Mouse (Mus musculus) ovary, postnatal 36 days (tissue): ENCODE data around the gene Kat7.

Experiments
- DNase-seq: peaks from one replicate; pipeline ENCODE4 v3.0.0; 2022; ENCODE audit warnings: low spot score, mixed read lengths

The Kat7 gene

DNA sequence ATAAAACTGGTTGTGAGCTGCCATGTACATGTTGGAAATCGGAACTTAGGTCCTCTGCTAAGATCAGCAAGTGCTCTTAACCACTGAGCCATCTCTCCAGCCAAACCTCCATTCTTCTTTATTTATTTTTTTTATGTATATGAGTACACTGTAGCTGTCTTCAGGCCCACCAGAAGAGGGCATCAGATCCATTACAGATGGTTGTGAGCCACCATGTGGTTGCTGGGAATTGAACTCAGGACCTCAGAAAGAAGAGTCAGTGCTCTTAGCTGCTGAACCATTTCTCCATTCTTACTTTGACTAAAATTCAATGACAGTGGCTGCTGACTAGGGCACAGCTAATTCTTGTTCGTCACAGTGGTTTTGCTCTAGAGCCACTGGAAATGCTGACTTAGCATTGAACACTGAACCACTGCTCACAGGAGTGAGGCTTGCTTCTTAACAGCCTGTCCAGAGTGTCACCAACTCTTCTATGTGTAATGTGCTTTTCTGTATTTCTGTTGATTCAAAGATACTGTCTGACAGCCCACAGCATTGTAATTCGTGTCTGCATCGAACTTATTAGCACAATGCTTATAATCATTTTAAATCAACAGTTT, 30.9 kb downstream of the Kat7 start:
- DNase-seq = no peak

DNA sequence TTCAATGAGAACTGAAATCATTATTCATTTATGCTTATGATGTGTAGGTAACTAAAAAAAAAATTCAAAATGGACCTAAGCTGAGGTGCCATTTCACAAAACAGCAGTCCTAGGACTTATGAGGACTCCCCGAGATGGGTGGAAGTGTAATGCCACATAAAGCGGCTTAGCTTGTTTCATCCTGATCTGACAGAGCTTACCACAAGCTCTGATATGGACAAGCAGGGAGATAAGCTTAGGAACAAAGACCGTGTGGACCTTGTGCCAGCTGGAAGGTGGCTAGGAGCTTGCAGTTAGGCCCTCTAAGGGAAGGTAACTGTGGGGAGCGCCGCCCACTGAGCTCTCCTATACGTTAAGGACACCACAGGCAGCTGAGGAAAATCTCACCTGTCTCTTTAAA, 34.0 kb downstream of the Kat7 start:
- no peak for DNase-seq

DNA sequence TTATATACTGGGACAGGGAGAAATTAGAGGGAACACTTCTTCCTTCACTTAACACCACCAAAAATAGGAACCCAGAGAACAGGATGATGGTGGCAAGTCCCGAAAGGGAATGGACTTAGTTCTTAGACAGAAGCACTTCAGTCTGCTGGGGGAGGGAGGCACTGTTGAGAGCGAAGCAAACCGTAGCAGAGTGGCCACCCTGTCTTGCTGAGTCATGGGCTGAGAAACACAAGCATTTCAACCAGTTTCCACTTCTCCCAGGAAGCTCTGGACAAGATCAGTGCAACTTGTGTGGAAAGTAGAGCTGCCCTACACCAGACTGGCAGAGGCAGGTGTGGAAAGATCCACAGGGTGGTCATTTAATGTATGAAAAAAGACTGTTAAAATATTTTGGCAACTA, 35.4 kb downstream of the Kat7 start:
- no peak for DNase-seq

DNA sequence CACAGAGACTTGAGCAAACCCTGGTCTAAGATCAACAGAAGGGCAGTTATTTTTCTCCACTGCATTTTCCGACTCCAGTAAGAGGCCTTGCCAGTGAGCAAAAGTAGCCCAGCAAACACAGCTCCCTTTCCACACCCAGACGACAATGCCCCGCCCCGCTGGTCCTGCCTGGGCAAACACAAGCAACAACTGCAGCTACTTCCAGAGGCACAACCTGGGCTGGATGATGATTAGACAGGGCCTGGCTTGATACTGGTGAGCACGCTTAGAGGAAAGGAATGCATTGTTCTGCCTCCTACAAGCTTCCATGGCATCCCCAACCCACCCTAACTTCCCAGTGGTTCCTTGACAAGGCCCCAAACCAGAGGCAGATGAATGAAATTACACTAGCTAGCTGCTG, 36.4 kb downstream of the Kat7 start:
- DNase-seq = no peak

DNA sequence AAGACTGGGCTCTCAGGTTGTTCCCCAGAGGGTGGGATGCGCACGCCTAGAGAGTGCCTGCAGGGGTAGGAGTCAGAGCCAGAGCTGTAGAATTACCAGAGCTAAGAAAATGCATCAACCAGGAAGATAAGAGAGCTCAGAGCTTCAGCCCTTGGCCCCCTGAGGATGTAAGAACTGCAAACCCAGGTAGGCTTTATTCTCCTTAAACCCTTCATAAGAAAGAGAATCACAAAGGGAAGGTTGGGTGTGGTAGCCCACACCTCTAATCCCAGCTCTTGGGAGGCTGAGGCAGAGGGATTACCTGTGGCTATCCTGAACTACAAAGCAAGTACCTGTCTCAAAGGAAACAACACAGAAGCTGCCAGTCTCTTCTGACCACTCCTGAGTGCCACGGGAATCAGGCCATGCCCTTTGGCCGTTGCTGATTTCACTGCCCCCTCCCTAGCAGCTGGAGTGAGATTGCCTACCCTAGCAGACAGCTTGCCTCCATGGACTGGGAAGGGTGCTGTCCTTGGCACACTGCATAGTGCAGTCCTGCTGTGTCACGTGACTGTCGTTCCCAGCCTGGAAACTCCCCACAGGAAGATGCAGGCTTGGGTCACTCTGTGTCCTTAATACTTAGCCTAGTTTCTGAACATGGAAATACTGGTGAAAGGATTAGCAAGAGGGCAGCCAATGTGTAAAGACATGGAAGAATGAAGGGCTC, 43.4 kb downstream of the Kat7 start:
- DNase-seq = peak; percentile 37

DNA sequence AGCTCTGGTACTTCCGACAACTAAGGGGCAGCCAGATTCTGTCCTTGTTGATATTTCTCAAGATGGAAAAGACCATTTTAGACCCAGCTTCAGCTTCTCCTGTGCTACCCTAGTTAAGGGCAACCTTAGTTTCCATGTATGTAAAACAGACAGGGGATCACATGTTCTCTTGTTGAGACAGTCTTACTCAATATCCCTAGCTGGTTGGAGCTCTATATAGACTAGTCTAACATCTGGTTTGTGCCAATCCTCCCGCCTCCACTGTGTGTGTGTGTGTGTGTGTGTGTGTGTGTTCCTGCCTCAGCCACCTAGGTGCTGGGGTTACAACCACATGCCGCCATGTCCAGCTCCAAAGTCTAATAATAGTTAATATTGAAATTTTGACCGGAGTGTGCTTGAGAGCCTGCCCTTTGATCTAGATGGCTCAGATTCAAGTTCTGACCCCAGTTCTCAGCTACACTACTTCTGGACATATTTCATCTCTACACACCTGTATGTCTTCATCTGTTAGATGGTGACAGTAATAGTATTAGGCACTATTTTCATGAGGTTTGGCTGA, 45.5 kb downstream of the Kat7 start:
- DNase-seq = no peak

DNA sequence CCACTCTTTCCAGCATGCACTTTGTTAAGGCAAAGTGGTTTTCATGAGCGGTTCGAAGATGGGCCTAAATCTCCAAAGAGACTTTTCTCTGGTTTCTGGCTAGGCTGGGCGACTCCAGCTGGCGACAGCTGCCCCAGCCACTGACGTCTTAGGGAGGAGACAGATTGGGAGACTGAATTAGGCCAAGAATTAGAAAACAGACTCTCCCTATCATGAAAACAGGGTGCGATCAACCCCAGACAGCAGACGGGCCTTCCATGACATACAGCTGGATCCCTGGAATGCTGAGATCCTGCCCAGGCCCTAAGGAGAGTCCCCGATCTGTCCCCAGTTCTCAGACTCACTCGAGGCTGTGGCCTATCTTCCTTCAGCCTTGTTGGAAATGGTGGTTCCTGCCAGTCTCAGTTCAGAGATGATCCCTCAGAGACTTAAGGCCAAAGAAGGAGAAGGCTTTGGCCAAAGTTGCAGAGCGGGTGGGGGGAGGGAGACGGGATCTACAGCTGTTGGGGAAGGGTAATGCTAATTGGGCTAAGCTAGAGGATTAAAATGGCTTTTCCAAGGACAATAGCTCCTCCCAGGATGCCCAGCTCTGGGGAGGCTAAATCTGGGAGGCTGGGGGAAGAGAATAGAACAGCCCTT, 46.1 kb downstream of the Kat7 start:
- no peak for DNase-seq

DNA sequence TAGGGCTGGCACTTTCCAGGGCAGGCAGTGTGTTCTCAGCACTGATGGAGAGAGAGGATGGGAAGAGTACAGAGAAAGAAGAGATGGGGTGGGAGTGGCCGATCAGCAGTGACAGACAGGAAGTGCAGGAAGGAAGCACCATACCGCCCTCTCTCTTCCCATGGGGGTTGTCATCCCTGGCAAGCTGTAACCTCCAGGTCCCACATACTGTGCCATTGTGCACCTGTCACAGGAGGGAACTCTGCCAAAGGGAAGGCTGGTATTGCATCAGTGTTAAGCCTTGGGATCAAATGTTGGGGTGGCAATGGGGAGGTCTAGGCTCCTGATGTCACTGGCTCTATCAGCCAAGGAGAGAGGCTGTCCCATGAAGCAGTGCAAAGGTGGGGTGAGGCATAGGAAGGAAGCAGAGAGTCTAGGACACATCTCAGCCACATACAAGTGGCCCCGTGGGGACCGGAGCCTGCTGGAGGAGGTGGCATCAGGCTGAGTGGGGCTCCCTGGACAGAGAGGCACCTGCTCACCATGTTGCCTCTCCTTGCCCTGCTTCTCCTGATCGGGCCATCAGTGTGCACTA, 48.8 kb downstream of the Kat7 start, which contains the start of gene Tac4:
Gene Tac4, plus strand, starts transcription at position 352 of the 574 bp plus-strand sequence.
- DNase-seq = no peak

DNA sequence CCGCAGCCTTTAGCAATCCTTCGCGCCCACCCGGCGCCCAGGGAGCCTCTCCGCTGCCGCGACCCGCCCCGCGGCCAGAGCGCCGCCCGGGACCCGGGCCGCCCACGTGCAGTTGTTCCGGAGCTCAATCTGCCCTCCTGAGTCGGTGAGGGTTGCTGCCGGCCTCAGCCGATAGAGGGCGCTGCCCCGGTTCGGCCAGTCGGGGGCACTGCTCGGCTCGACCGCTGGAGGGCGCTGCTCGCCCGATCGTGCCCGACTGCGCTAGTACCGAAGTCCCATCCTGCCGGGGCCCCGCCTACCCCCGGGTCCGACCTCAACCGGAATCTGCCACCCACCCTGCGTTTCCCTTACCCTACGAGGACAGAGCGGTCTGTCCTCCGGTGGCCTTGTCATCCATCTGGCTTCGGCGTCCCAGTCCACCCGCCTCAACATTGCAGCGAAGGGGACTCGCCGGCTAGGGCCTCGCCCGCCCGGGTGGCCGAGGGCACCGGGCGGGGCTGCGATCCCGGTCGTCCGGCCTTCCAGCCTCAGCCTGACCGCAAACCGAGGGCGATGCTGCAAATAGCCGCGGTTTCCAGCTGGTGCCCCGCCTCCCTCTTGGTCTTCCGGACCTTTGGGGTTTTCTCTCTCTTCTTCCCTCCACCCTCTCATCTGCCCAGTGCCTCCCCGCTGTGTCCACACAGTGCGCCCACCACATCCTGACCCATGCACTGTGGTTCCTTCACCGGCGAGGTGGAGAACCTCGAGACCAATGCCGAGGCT, 50.8 kb downstream of the Kat7 start:
- peak; percentile 94 for DNase-seq

DNA sequence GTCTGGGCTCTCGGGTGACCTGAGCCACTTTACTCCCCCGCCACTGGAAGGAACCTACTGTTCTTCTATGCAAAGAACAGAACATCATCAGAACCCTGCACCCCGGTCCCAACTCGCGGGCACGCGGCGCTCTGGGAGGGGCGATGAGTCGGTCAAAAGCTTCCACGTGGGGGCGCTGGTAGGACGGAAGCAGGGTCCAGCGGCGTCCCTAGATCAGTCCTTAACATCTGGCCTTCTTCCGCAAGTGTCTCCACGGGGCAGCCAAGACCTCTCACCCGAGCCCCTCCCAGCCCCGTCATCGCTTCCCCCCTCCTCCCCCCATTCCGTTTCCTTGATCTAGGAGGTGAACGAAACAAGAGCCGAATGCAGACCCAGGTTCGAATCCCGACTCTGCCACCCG, 51.6 kb downstream of the Kat7 start:
- peak; percentile 80 for DNase-seq

DNA sequence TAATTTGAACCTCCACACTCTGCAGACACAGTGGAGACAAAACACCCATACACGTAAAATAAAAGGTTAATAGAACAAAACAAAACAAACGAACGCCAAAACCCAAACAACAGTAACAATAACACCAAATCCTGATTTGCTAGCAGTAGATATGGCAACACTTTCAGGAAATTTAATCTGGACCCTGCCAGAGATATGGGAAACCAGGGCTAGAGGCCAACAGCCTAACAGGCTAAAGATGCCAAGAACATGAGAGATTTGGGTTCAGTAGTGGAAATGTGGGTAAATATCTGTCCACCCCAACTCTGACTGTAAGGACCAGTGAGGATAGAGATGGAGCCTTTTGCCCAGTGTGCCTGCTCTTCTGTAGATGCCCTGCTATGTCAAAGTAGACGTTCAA, 52.1 kb downstream of the Kat7 start:
- DNase-seq = no peak

DNA sequence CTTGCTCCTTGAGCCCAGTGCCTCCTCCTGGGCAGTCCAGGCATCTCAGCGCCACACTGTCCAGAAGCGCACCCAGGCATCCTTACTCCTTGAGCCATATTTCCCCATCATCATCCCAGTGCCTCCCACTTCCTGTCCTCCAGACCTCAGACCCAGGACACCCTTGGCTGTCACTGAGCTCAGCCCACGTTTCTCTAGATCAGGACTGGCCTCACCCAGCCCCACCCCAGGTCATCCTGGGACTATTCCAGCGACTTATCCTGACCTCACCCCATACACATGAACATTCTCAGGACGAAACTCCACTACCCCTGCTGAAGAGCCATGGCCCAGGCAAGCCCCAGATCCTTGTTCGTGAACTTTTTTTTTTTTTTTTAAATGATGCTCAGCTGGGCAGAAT, 54.3 kb downstream of the Kat7 start:
- no peak for DNase-seq

DNA sequence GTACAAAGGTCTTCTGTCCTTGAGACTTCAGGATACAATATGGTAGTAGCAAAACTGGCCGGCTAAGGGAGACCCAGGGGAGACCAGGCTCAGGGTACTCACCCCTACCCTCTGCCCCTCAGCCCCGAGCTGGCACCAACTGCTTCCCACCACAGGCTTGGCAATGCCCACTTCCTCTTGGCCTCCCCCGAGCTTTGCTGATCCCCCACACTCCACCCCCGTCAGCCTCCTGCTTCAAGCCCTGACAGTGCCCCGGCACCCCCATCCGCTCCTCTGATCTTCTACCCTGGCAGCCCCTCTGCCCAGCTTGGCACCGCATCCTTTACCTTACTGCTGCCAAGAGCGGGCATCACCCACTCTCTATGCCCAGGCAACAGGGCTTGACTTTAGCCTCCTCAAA, 55.9 kb downstream of the Kat7 start:
- no peak for DNase-seq

DNA sequence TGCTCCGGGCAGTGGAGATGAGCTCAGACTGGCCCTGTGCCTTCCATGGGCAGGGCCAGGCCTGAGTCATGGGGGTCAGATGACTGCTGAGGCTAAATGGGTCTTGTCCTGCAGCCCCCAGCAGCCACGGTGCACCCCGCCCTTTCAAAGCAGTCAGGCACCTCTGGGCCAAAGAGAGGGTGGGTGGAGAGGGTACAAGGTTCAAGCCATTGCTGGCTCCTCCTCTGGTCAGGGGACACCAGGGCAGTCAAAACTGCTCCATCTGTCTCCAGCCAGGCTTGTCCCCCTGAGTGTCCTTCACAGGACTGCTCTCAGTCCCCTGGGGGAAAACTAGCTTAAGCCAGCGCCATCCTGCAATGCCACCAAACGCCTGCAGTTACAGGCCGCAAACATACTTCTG, 57.9 kb downstream of the Kat7 start:
- DNase-seq = no peak

DNA sequence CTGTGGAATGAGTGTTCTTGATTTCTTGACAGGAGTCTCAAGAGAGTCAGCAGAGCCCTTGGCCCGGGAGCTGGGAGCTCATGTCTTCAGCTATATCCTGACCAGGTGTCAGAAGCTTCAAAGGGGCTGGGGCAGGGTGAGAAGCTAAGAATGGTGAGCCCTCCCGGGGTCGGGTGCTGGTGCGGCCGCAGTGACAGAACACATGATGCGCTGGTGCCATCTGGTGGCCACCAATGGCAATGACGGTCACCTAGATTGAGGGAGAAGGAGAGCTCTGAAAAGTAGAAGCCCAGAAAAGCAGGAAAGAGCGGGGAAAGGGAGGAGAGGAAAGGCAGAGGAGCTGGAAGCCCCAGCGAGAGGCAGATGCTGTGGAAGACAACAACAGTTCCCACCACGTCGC, 58.8 kb downstream of the Kat7 start:
- peak; percentile 73 for DNase-seq

DNA sequence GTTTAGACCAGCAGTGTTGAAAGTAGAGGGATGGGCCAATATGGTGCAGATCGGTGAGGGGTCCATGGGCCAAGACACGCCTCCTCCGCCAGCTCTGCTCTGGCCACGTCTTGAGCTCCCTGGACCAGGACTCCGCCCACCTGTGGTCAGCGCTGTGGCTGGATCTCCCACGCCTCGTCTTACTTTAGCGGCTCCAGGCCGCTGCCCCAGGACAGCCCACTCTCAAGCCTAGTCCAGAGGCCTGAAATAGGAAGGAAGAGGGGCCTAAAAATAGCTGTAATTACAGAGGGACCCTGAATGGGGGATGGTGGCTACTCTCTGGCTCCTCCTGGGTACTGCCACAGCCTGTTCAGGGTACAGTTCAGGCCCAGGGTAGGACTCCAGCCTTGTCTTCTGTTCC, 59.9 kb downstream of the Kat7 start:
- DNase-seq = no peak

DNA sequence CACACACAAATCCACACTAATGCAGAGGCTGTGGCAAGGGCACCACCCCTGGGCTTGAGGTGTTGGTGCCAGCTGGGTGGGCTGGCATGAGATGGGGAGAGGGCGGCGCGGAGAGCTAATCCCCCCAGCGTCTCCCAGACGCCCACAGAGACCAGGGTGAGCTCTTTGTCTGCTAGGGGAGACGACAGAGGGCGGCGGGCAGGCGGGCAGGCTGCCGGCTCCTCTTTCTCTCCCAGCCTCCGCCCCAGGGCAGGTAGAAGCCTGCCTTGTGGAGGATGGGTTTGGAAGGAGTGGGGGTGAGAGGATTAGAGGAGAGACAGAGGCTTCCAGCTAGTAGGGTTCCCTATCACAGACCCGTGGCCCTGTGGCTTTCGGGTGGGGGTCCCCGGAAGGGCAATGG, 63.0 kb downstream of the Kat7 start:
- no peak for DNase-seq

DNA sequence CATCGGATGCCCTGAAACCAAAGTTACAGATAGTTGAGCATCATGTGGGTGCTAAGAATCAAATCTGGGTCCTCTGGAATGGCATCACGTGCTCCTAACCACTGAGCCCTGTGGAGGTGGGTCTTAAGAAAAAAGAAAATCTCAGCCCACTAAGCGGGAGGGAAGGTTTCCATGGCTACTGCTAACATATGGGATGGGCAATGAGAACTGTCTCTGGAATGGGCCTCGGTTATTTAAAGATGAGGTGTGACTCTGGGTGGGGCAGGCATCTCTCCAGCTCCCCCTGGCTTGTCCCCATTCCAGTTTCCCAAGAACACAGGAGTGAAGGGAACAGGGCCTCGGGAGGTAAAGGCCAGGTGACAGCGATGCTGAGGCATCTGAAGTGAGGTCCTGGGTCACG, 64.6 kb downstream of the Kat7 start:
- no peak for DNase-seq

DNA sequence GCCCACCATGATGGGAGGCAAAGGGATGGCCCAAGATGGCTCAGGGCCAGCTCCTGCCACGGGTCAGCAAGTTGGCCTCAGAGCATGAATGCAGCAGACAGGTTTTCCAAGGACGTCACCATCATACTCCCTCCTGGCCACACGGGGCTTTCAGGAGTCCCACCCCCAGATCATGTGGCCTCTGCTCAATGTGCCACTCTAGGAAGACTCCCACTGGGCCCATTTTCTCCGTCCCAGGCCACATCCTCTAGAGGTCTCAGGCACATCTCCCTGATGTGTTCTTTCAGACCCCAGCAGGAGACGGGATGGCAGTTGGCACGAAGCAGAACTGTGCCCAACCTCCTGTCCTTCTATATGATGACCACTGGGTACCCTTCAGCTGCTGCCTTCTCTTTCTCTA, 67.4 kb downstream of the Kat7 start:
- DNase-seq = no peak

DNA sequence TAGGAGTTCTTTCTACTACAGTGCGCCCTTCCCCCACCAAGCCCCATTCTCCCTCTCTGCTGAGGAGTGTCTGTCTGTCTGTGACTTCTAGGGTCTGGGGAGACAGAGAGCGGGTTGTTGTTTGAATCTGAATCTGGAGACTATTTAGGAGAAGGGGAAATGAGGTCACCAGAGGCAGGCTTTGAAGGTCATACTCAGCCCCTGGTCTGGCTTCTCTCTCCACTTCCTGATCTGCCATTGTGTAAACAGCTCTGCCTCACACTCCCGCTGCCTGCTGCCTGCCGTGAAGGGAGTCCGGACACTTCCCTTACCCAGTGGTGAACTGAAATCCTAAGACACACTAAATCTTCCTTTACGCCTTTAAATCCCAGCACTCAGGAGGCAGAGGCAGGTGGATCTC, 71.6 kb downstream of the Kat7 start:
- DNase-seq = no peak

DNA sequence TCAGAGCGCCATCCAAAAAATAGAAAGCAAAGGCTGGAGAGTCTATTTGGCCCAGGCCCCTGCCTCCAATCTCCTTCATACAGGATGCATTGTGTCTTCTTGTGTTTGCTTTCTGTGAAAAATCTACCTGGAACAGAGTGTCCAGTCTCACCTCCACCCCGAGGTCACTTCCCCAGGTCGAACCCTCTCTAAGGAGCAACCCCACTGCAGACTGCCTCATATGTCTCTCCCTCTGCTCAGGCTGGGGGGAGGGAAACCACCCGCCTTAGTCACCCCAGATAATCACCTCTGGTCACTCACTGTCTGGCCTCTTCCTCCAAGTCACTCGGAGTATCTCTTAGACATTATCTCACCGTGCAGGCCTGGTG, 77.7 kb downstream of the Kat7 start:
- DNase-seq = no peak

DNA sequence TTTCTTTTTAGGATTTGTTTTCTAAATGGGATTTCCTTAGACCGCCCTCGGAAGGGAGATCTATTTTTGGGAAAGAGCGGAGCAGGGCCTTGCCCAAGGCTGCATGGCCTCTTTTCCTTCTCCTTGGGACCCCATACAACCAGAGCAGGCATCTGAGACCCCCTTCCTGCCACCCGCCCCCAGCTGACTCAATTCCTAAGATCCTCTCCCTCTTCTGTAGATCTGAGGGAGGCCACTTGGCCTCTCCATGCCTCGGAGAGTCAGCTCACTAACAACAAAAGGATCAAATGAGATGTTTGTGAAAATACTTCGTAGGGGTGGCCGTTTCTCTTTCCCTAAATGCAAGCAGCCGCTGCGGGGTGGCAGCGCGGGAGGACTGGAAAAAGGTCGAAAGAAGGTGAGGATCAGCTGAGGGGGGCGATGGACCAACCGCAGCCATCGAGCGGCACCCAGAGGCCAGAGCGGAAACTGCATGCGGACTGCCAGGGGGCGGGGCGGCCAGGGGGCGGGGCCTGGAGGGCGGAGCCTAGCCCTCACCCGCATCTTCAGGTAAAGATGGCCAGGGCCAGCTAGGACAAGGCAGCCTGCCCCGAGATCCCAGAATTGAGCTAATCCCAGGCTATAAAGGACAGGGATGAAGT, 78.2 kb downstream of the Kat7 start:
- DNase-seq = peak; percentile 74
